Mouse (Mus musculus) limb, embryonic 14.5 days (tissue): Measurements from ENCODE around the gene Syt15. TPM values are rescaled to one million over a fixed set of nuclear protein-coding genes. Genes with fewer than 3 reads are reported as not detected.

Experiments used
- ATAC-seq: fragments of 200-750 bp; cut with Nextera tagmentation; 2 replicates; pipeline ENCODE4 v1.8.0; 2017; ENCODE audit warnings: low read depth, moderate number of reproducible peaks, moderate TSS enrichment; ENCODE audit not compliant: low FRiP score
- DNase-seq: peaks from one replicate; pipeline ENCODE4 v3.0.0-alpha.2; 2015; ENCODE audit warnings: low spot score
- H3K27ac ChIP-seq: fragments of 300-500 bp; sonication (generic); replicated peaks from 2 replicates; pipeline ENCODE4 v1.5.1; 2014; ENCODE audit warnings: low read depth, mild to moderate bottlenecking, low read length, moderate library complexity, mixed read lengths
- H3K27me3 ChIP-seq: fragments of 300-500 bp; sonication (generic); 2 replicates; pipeline ENCODE4 v1.6.1; 2014; ENCODE audit warnings: low read length, mixed read lengths; ENCODE audit not compliant: control insufficient read depth, insufficient read depth
- H3K36me3 ChIP-seq: fragments of 300-500 bp; sonication (generic); 2 replicates; pipeline ENCODE4 v1.6.1; 2014; ENCODE audit warnings: mild to moderate bottlenecking, low read length, moderate library complexity, mixed read lengths; ENCODE audit not compliant: control insufficient read depth, insufficient read depth
- H3K4me1 ChIP-seq: fragments of 300-500 bp; sonication (generic); 2 replicates; pipeline ENCODE4 v1.6.1; 2014; ENCODE audit warnings: antibody characterized with exemption, low read length, mixed read lengths; ENCODE audit not compliant: control insufficient read depth, insufficient read depth
- H3K4me2 ChIP-seq: fragments of 300-500 bp; sonication (generic); replicated peaks from 2 replicates; pipeline ENCODE4 v1.6.1; 2014; ENCODE audit warnings: low read depth, mild to moderate bottlenecking, low read length, moderate library complexity; ENCODE audit not compliant: severe bottlenecking
- H3K4me3 ChIP-seq: fragments of 300-500 bp; sonication (generic); replicated peaks from 2 replicates; pipeline ENCODE4 v1.5.1; 2014; ENCODE audit warnings: low read length
- H3K9ac ChIP-seq: fragments of 300-500 bp; sonication (generic); 2 replicates; pipeline ENCODE4 v1.6.1; 2014; ENCODE audit warnings: mild to moderate bottlenecking, low read depth, low read length, moderate library complexity; ENCODE audit not compliant: severe bottlenecking
- H3K9me3 ChIP-seq: fragments of 300-500 bp; sonication (generic); 2 replicates; pipeline ENCODE4 v1.6.1; 2016; ENCODE audit warnings: low read length; ENCODE audit not compliant: control insufficient read depth
- POLR2A ChIP-seq: fragments of 200-500 bp; IDR thresholded peaks from 2 replicates; pipeline ENCODE4 v1.8.0; 2012; ENCODE audit warnings: inconsistent platforms, mild to moderate bottlenecking, moderate library complexity, borderline replicate concordance; ENCODE audit not compliant: insufficient read depth, insufficient read length; ENCODE audit errors: extremely low read depth
- WGBS: fragments of 180-500 bp; shearing (Covaris S2); extraction: QIAGEN DNeasy Blood & Tissue Kit; methylation state at CpG from one replicate; pipeline ENCODE4 v1.1.7; 2014; 5-methylcytosine and 5-hydroxymethylcytosine counted together
- polyA plus RNA-seq, 2 experiments: library from polyadenylated mRNA; depleted of rRNA in 1 of 2; stranded (reverse) in 1 of 2; unstranded in 1 of 2; fragments of >200 nt; fragmentation: Nextera tagmentation in 1 of 2; extraction: Ambion mirVana in 1 of 2; gene quantifications; 2 replicates each; pipeline versions ENCODE4 v1.2.1 to v1.2.3; 2012 to 2014

Syt15 gene
- polyA plus RNA-seq, 2 experiments = 0.51 to 0.83 TPM

DNA sequence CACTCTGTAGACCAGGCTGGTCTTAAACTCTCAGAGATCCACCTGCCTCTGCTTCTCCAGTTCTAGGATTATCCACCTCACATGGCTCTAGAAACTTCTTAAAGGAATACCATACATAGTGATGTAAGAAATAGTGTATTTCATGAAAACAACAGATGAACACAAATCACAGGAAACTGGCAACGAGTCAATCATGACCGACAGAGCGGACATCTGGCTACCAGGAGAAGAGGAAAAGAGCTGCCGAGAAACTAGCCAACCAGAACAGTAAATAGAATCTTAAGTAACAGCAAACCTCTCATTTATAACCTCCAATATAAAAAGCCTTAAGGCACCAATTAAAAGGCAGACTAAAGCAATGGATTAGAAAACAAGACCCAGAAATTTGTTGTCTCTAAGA lies 60.3 kb downstream of the Syt15 start:
- no peak overlapping the region for H3K4me3 ChIP-seq
- ATAC-seq = no peak
- TF ChIP-seq POLR2A = no peak
- no peaks in the 10 kb centered on the region for H3K9me3 ChIP-seq
- no peak for DNase-seq
- H3K9ac ChIP-seq = no peak overlapping the region
- no peaks in the 10 kb centered on the region for H3K36me3 ChIP-seq
- no peaks in the 10 kb centered on the region for H3K27me3 ChIP-seq
- no peak overlapping the region for H3K4me2 ChIP-seq
- WGBS = 46% methylated on average over 4 of the region's 4 CpGs
- H3K27ac ChIP-seq = no peak overlapping the region
- H3K4me1 ChIP-seq = no peaks in the 10 kb centered on the region

Other genes with a start within 250 kb of the Syt15 start
- 0.65 and 0.77 TPM in 2 replicates for gene Zfp488, start 240.8 kb upstream of the Syt15 start, polyA plus RNA-seq (2012; rRNA removed)
- 0.21 and 0.30 TPM in 2 replicates for gene Zfp488, start 240.8 kb upstream of the Syt15 start, polyA plus RNA-seq (2014; fragmentation: Nextera tagmentation; extraction: Ambion mirVana)
- gene Gm30083, start 204.4 kb upstream of the Syt15 start, polyA plus RNA-seq (2012; rRNA removed) = not detected in 2 replicates
- gene Gm30083, start 204.4 kb upstream of the Syt15 start, polyA plus RNA-seq (2014; fragmentation: Nextera tagmentation; extraction: Ambion mirVana) = not detected in 2 replicates
- not detected in 2 replicates for gene Gm5460, start 202.8 kb upstream of the Syt15 start, polyA plus RNA-seq (2012; rRNA removed)
- not detected in 2 replicates for gene Gm5460, start 202.8 kb upstream of the Syt15 start, polyA plus RNA-seq (2014; fragmentation: Nextera tagmentation; extraction: Ambion mirVana)
- not detected in 2 replicates for gene Antxrl, start 166.9 kb upstream of the Syt15 start, polyA plus RNA-seq (2012; rRNA removed)
- not detected in 2 replicates for gene Antxrl, start 166.9 kb upstream of the Syt15 start, polyA plus RNA-seq (2014; fragmentation: Nextera tagmentation; extraction: Ambion mirVana)
- 14.5 and 23.7 TPM in 2 replicates for gene Anxa8, start 133.6 kb upstream of the Syt15 start, polyA plus RNA-seq (2012; rRNA removed)
- gene Anxa8, start 133.6 kb upstream of the Syt15 start, polyA plus RNA-seq (2014; fragmentation: Nextera tagmentation; extraction: Ambion mirVana) = 35.9 and 42.5 TPM in 2 replicates
- not detected in 2 replicates for gene A630023A22Rik, start 116.8 kb upstream of the Syt15 start, polyA plus RNA-seq (2012; rRNA removed)
- gene A630023A22Rik, start 116.8 kb upstream of the Syt15 start, polyA plus RNA-seq (2014; fragmentation: Nextera tagmentation; extraction: Ambion mirVana) = not detected in 2 replicates
- 0.01 and 0.06 TPM in 2 replicates for gene Npy4r, start 67.1 kb upstream of the Syt15 start, polyA plus RNA-seq (2012; rRNA removed)
- 0.06 TPM in 1 of 2 replicates, not detected in the other for gene Npy4r, start 67.1 kb upstream of the Syt15 start, polyA plus RNA-seq (2014; fragmentation: Nextera tagmentation; extraction: Ambion mirVana)
- gene Gprin2, start 17.9 kb upstream of the Syt15 start, polyA plus RNA-seq (2012; rRNA removed) = 1.2 and 3.4 TPM in 2 replicates
- gene Gprin2, start 17.9 kb upstream of the Syt15 start, polyA plus RNA-seq (2014; fragmentation: Nextera tagmentation; extraction: Ambion mirVana) = 0.70 and 0.81 TPM in 2 replicates
- gene Shld2, start 90.9 kb downstream of the Syt15 start, polyA plus RNA-seq (2012; rRNA removed) = 5.1 and 6.7 TPM in 2 replicates
- gene Shld2, start 90.9 kb downstream of the Syt15 start, polyA plus RNA-seq (2014; fragmentation: Nextera tagmentation; extraction: Ambion mirVana) = 11.2 and 11.7 TPM in 2 replicates
- 67.1 and 67.3 TPM in 2 replicates for gene Glud1, start 91.1 kb downstream of the Syt15 start, polyA plus RNA-seq (2012; rRNA removed)
- 81.2 and 93.9 TPM in 2 replicates for gene Glud1, start 91.1 kb downstream of the Syt15 start, polyA plus RNA-seq (2014; fragmentation: Nextera tagmentation; extraction: Ambion mirVana)
- 7.1 and 23.5 TPM in 2 replicates for gene Fam25c, start 135.8 kb downstream of the Syt15 start, polyA plus RNA-seq (2012; rRNA removed)
- gene Fam25c, start 135.8 kb downstream of the Syt15 start, polyA plus RNA-seq (2014; fragmentation: Nextera tagmentation; extraction: Ambion mirVana) = 30.0 and 45.6 TPM in 2 replicates
- 2.1 and 3.8 TPM in 2 replicates for gene Sncg, start 155.2 kb downstream of the Syt15 start, polyA plus RNA-seq (2012; rRNA removed)
- gene Sncg, start 155.2 kb downstream of the Syt15 start, polyA plus RNA-seq (2014; fragmentation: Nextera tagmentation; extraction: Ambion mirVana) = 3.0 and 3.6 TPM in 2 replicates
- 4.5 and 4.7 TPM in 2 replicates for gene Mmrn2, start 155.9 kb downstream of the Syt15 start, polyA plus RNA-seq (2012; rRNA removed)
- 6.9 and 7.7 TPM in 2 replicates for gene Mmrn2, start 155.9 kb downstream of the Syt15 start, polyA plus RNA-seq (2014; fragmentation: Nextera tagmentation; extraction: Ambion mirVana)